Mouse (Mus musculus): ENCODE measurements around the gene Dync1li1. TPM values are rescaled to one million over a fixed set of nuclear protein-coding genes. Genes with fewer than 3 reads are reported as not detected.
"Not testable (repeated sequence)": the region's sequence is repeated elsewhere in the genome, so short reads cannot be mapped to it uniquely, and the experiment has no call there.

Dync1li1 gene
- polyA plus RNA-seq (2012; rRNA removed): 15.4 and 17.8 TPM in 2 replicates

DNA sequence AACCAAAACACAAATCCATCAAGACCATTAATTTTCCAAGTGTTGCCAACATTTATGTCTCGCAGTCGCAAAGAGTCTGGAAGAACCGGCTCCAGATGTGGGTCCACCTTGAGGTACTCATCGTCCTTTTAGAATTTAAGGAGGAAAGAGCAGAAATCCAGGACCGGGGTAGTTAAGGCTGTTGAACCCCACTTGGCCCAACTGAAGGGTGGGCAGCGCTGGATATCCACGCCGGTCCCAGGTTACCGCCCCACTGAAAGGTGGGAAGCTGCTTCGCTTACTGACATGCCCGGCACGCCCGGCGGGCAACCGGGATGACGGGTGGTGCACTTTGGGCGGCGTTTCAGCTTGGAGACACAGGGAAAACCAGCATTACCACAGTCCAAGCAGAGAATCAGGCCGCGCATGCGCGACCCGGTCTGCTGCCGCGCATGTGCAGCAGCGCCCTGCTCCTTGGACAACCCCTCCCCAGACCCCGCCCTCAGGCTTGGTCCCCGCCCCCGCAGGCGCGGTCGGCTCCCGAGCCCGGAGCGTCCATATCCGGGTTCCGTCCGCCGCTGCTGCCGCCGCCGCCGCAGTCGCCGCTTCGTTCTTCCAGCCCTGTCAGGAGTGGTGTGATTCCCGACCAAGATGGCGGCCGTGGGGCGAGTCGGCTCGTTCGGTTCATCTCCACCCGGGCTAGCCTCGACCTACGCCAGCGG is at the start of gene Dync1li1:
TSS of gene Dync1li1 (plus strand) at position 539 of the 701 bp plus-strand sequence.
- Histone ChIP-seq H3K4me1 (ENCODE audit: control insufficient read depth, insufficient read depth, low read length) (peaks cover 6% of the 10 kb centered on the region; the same call in 1 of the 2 replicates), H3K4me3 (replicated peaks; ENCODE audit: extremely low read depth, low read depth, low read length) (peak within 1 kb of the TSS; percentile 93)
- WGBS: under 1% methylated on average over 57 of the region's 57 CpGs
- TF ChIP-seq POLR2A (IDR thresholded peaks at IDR 0.05; ENCODE audit: borderline replicate concordance, extremely low read depth, low read depth, low read length): peak; percentile 86
- no peak for TF ChIP-seq CTCF (IDR thresholded peaks at IDR 0.05; ENCODE audit: insufficient read depth, low read length)
- peak; percentile 96 for DNase-seq

- WGBS: 10% methylated on average over 18 of the region's 18 CpGs
- H3K4me3 ChIP-seq (replicated peaks; ENCODE audit: extremely low read depth, low read depth, low read length): peak overlapping the region; percentile 76
- TF ChIP-seq CTCF (IDR thresholded peaks at IDR 0.05; ENCODE audit: insufficient read depth, low read length) (no peak), POLR2A (IDR thresholded peaks at IDR 0.05; ENCODE audit: borderline replicate concordance, extremely low read depth, low read depth, low read length) (no peak)
- DNase-seq: no peak
- 0 out of 2 replicates have a peak, but pooled peaks cover 6% of the 10 kb centered on the region for H3K4me1 ChIP-seq (ENCODE audit: control insufficient read depth, insufficient read depth, low read length)
Measured at GRCm38 (mm10) chr9:114639186-114639748, 49.3 kb upstream of the Dync1li1 start.

GRCm38 (mm10) chr9:114639839-114640646 is 48.5 kb upstream of the Dync1li1 start, which contains the start of gene Cnot10:
Gene Cnot10 (minus strand): TSS chr9:114640184.
- Histone ChIP-seq H3K4me3 (replicated peaks; ENCODE audit: extremely low read depth, low read depth, low read length) (peak within 1 kb of the TSS; percentile 76), H3K4me1 (ENCODE audit: control insufficient read depth, insufficient read depth, low read length) (0 out of 2 replicates have a peak, but pooled peaks cover 6% of the 10 kb centered on the region)
- DNase-seq: peak; percentile 97
- WGBS: 4% methylated on average over 51 of the region's 51 CpGs
- peak; percentile 71; the same call in 1 of the 2 replicates for TF ChIP-seq POLR2A (IDR thresholded peaks at IDR 0.05; ENCODE audit: borderline replicate concordance, extremely low read depth, low read depth, low read length)
- no peak for TF ChIP-seq CTCF (IDR thresholded peaks at IDR 0.05; ENCODE audit: insufficient read depth, low read length)

- no peak for TF ChIP-seq CTCF (IDR thresholded peaks at IDR 0.05; ENCODE audit: insufficient read depth, low read length)
- no peak for TF ChIP-seq POLR2A (IDR thresholded peaks at IDR 0.05; ENCODE audit: borderline replicate concordance, extremely low read depth, low read depth, low read length)
- H3K4me3 ChIP-seq (replicated peaks; ENCODE audit: extremely low read depth, low read depth, low read length): no peak overlapping the region
- DNase-seq: no peak
Measured at GRCm38 (mm10) chr9:114646556-114647505, 41.8 kb upstream of the Dync1li1 start.

GRCm38 (mm10) chr9:114647506-114648432 is 40.8 kb upstream of the Dync1li1 start:
- TF ChIP-seq POLR2A (IDR thresholded peaks at IDR 0.05; ENCODE audit: borderline replicate concordance, extremely low read depth, low read depth, low read length) (no peak), CTCF (IDR thresholded peaks at IDR 0.05; ENCODE audit: insufficient read depth, low read length) (no peak)
- 77% methylated on average over 28 of the region's 28 CpGs for WGBS
- Histone ChIP-seq H3K4me3 (replicated peaks; ENCODE audit: extremely low read depth, low read depth, low read length) (no peak overlapping the region), H3K4me1 (ENCODE audit: control insufficient read depth, insufficient read depth, low read length) (no peaks in the 10 kb centered on the region)
- no peak for DNase-seq

More at GRCm38 (mm10) chr9:114646556-114647505, 41.8 kb upstream of the Dync1li1 start:
- 83% methylated on average over 12 of the region's 12 CpGs for WGBS
- H3K4me1 ChIP-seq (ENCODE audit: control insufficient read depth, insufficient read depth, low read length): no peaks in the 10 kb centered on the region

GRCm38 (mm10) chr9:114648472-114648871 is 40.1 kb upstream of the Dync1li1 start:
- DNase-seq; H3K4me3 ChIP-seq (replicated peaks; ENCODE audit: extremely low read depth, low read depth, low read length); H3K4me1 ChIP-seq (ENCODE audit: control insufficient read depth, insufficient read depth, low read length): not testable (repeated sequence)
- WGBS: 39% methylated on average over 9 of the region's 9 CpGs

DNA sequence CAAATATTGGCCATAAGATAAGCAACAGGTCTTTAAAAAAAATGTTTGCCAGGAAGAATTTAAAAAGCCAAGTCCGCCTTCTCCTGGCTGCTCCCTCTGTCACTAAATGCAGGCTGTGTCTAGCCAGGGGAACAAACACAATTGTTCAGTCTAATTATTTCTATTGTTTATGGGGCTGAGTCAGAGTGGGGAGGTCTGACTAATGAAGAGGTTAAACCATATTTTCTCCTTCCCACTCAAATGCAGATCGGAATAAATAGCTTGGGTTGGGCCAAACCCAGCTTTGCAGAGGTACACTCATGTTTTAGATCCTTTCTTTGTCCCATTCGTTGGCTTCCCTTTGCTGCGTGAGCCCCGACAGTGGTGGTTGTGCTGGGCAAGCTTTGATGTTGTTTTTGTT is 39.2 kb upstream of the Dync1li1 start:
- TF ChIP-seq CTCF (IDR thresholded peaks at IDR 0.05; ENCODE audit: insufficient read depth, low read length) (no peak), POLR2A (IDR thresholded peaks at IDR 0.05; ENCODE audit: borderline replicate concordance, extremely low read depth, low read depth, low read length) (no peak)
- 45% methylated on average over 5 of the region's 5 CpGs for WGBS
- H3K4me1 ChIP-seq (ENCODE audit: control insufficient read depth, insufficient read depth, low read length): no peaks in the 10 kb centered on the region
- no peak for DNase-seq
- no peak overlapping the region for H3K4me3 ChIP-seq (replicated peaks; ENCODE audit: extremely low read depth, low read depth, low read length)

Data from lung, adult 2 months (tissue).